Mouse (Mus musculus) G1E (cell line): ENCODE measurements at regions not wholly inside any gene's neighbourhood (a gene's known extent, or its start where the extent isn't known, plus 50 kb on each side); places are given as distances from the start of the nearest gene placed in this dataset.

Source experiments
- CTCF ChIP-seq: IDR thresholded peaks from 2 replicates; pipeline ENCODE4 v1.5.1; 2012; ENCODE audit warnings: low read depth, low read length, inconsistent platforms, mixed read lengths
- GATA1 ChIP-seq: IDR thresholded peaks from 2 replicates; pipeline ENCODE4 v1.6.1; 2012; ENCODE audit warnings: borderline replicate concordance, low read length, inconsistent platforms, mixed read lengths
- GATA2 ChIP-seq: IDR thresholded peaks from 2 replicates; pipeline ENCODE4 v1.6.1; 2012; ENCODE audit warnings: low read depth, low read length, inconsistent platforms, borderline replicate concordance
- POLR2AphosphoS5 ChIP-seq: IDR thresholded peaks from 2 replicates; pipeline ENCODE4 v1.6.1; 2012; ENCODE audit warnings: low read depth, low read length, inconsistent platforms; ENCODE audit not compliant: insufficient replicate concordance
- TAL1 ChIP-seq: conservative IDR thresholded peaks from 2 replicates; pipeline ENCODE4 v1.6.1; 2012; ENCODE audit warnings: low read depth, low read length, inconsistent platforms, mixed read lengths

DNA sequence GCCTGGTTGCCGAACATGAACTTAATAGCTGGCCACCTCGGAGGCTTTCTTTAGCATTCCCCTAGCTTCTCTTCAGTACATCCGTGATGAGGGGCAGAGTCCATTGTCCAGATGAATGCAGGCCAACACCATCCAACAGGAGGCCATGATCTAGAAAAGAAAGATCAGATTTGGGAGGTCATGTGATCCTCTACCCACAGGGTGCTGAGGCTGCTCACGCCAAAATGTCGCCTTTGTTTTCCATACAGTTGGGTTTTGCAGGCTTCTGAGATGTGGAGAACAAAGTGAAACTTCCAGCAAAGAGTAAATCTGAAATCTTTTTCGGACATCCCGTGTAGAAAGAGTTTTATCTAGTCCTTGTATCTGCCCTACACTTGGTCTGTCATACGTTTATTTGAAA lies 55.2 kb upstream of the Zeb2 start:
- TF ChIP-seq CTCF (no peak), TAL1 (no peak), GATA1 (no peak), POLR2AphosphoS5 (no peak), GATA2 (no peak)
